8 mouse cellular contexts compared by ENCODE assay signal in genomic region chr14:30352061-30352950, GRCm38 (mm10).
DNase-seq lines count a peak whose midpoint lies in the region; ATAC-seq and TF ChIP-seq lines count a peak whose summit lies in the region.

No protein-coding gene starts in this region.

- H3K27me3 ChIP-seq in forebrain, embryonic 10.5 days (ENCODE audit: poor library complexity, severe bottlenecking) = peaks cover 78% of the 10 kb centered on the region
- H3K27me3 ChIP-seq in intestine, postnatal 0 days (replicated peaks; ENCODE audit: control insufficient read depth, insufficient read depth, low read length) = peaks cover 28% of the 10 kb centered on the region
- peaks cover 64% of the 10 kb centered on the region for H3K27me3 ChIP-seq in limb, embryonic 13.5 days

- no peak for ATAC-seq in intestine, postnatal 0 days
- 0 out of 2 replicates have a peak, but pooled peaks have one; percentile 12 for ATAC-seq in limb, embryonic 13.5 days (ENCODE audit: low FRiP score, low read depth)

- no peaks in the 10 kb centered on the region for H3K9me3 ChIP-seq in forebrain, embryonic 10.5 days
- H3K9me3 ChIP-seq in intestine, postnatal 0 days (ENCODE audit: control insufficient read depth) = no peaks in the 10 kb centered on the region
- no peaks in the 10 kb centered on the region for H3K9me3 ChIP-seq in limb, embryonic 13.5 days

- H3K4me2 ChIP-seq in intestine, postnatal 0 days (replicated peaks; ENCODE audit: low read depth) = peak overlapping the region; percentile 89
- peak overlapping the region; percentile 86 for H3K4me2 ChIP-seq in limb, embryonic 13.5 days (replicated peaks)

- WGBS in forebrain, embryonic 10.5 days = under 1% methylated on average over 31 of the region's 31 CpGs
- 6% methylated on average over 31 of the region's 31 CpGs for whole genome bisulfite sequencing in intestine, postnatal 0 days
- WGBS in limb, embryonic 13.5 days = 2% methylated on average over 31 of the region's 31 CpGs

- H3K9ac ChIP-seq in intestine, postnatal 0 days (ENCODE audit: low read depth, low read length) = 0 out of 2 replicates have a peak overlapping the region, but pooled peaks have one; percentile 60
- H3K9ac ChIP-seq in limb, embryonic 13.5 days = peak overlapping the region; percentile 48

- peak; percentile 3 to 19 for DNase-seq in heart, adult 18-20 months
- DNase-seq in heart, adult 8-10 months (ENCODE audit: low spot score) = no peak
- peak; percentile 27 to 45 for DNase-seq in adrenal gland, postnatal 36 days
- DNase-seq in forebrain, embryonic 10.5 days (ENCODE audit: extremely low spot score, low spot score) = peak; percentile 29
- peak; percentile 59 for DNase-seq in retina, embryonic 14.5 days (ENCODE audit: low spot score)
- DNase-seq in gastrocnemius, postnatal 10 days = no peak

- no peak overlapping the region for H3K27ac ChIP-seq in forebrain, embryonic 10.5 days
- no peak overlapping the region for H3K27ac ChIP-seq in intestine, postnatal 0 days (ENCODE audit: low read depth, low read length)
- no peak overlapping the region for H3K27ac ChIP-seq in limb, embryonic 13.5 days

- H3K4me3 ChIP-seq in forebrain, embryonic 10.5 days = peak overlapping the region; percentile 64
- H3K4me3 ChIP-seq in intestine, postnatal 0 days (ENCODE audit: low read depth, low read length) = peak overlapping the region; percentile 35
- peak overlapping the region; percentile 62 for H3K4me3 ChIP-seq in limb, embryonic 13.5 days

- TF ChIP-seq CTCF in intestine, postnatal 0 days (IDR thresholded peaks at IDR 0.05; ENCODE audit: low read depth) = no peak

- no peaks in the 10 kb centered on the region for H3K36me3 ChIP-seq in forebrain, embryonic 10.5 days (replicated peaks)
- H3K36me3 ChIP-seq in intestine, postnatal 0 days (ENCODE audit: control insufficient read depth, insufficient read depth) = no peaks in the 10 kb centered on the region
- no peaks in the 10 kb centered on the region for H3K36me3 ChIP-seq in limb, embryonic 13.5 days

- peaks cover 19% of the 10 kb centered on the region for H3K4me1 ChIP-seq in forebrain, embryonic 10.5 days
- H3K4me1 ChIP-seq in intestine, postnatal 0 days (replicated peaks; ENCODE audit: control insufficient read depth, insufficient read depth, low read length) = no peaks in the 10 kb centered on the region
- peaks cover 28% of the 10 kb centered on the region for H3K4me1 ChIP-seq in limb, embryonic 13.5 days

Comparison
In these comparisons a context has a peak if more than half of its experiments do, and no peak if none do; other contexts are left out.
1. DNase-seq: peak in heart, adult 18-20 months (2 of 2), adrenal gland, postnatal 36 days (2 of 2), forebrain, embryonic 10.5 days (single experiment) and retina, embryonic 14.5 days (single experiment); none in heart, adult 8-10 months (single experiment) and gastrocnemius, postnatal 10 days (single experiment).
2. Peak in every context shown above with its lines, with median percentiles within 50 percentile points of each other: H3K4me3 ChIP-seq.